Mouse (Mus musculus): ENCODE measurements around the gene Tasp1. TPM values are rescaled to one million over a fixed set of nuclear protein-coding genes. Genes with fewer than 3 reads are reported as not detected.

Gene Tasp1
- polyA plus RNA-seq, 1 experiment from 2014 or later = 13.8 TPM

DNA sequence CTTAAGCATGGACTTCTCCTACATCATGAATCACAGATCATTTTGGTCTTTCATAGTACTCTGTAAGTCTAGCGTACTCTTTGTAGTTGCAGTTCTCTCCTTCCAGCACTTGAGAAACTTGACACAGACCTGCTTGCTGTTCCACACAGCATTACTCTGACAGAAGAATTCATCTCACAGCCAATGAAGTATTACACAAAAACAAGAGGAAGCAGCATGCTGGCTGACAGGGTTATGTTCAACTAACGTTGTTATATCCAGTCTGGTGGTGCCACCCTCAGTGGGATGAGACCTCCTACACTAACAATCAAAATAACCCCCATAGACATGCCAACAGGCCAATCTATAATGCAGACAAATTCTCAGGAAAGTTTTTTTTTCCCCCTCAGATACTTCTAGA, 99.2 kb downstream of the Tasp1 start:
- 60% methylated on average over 2 of the region's 2 CpGs for WGBS
- H3K4me3 ChIP-seq (ENCODE audit: low read depth, low read length) = no peak overlapping the region
- no peak for TF ChIP-seq CTCF (IDR thresholded peaks at IDR 0.05; ENCODE audit: low read depth)
- TF ChIP-seq EP300 (optimal IDR thresholded peaks at IDR 0.05) = no peak

DNA sequence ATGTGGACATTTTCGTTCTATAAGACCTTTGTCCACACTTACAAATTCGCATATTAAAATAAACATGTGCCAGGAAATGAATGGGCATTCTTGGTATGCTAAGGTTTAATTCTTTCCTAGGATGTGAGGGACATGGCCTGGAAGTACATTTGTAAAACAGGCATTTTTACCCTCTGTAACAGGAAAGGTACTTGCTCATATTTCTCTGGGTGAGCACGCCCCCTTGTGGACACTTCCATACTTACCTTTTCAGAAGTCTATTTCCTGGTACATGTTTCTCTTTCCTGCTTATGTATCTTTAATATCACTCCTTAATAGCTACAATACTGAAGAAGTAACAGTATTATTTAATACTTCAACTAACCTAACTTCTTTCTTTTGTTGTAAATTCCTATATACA, 100.3 kb downstream of the Tasp1 start:
- Histone ChIP-seq H3K4me1 (replicated peaks; ENCODE audit: control insufficient read depth, insufficient read depth) (no peaks in the 10 kb centered on the region), H3K4me2 (replicated peaks; ENCODE audit: low read depth) (no peak overlapping the region), H3K36me3 (ENCODE audit: control insufficient read depth, insufficient read depth, low read length) (no peaks in the 10 kb centered on the region), H3K9me3 (ENCODE audit: control insufficient read depth, low read length) (no peaks in the 10 kb centered on the region), H3K27me3 (ENCODE audit: control insufficient read depth, insufficient read depth, low read length) (no peaks in the 10 kb centered on the region), H3K4me3 (ENCODE audit: low read depth, low read length) (no peak overlapping the region), H3K27ac (replicated peaks) (no peak overlapping the region), H3K9ac (ENCODE audit: low read length) (no peak overlapping the region)
- no peak for ATAC-seq (ENCODE audit: low FRiP score, low TSS enrichment)
- no peak for TF ChIP-seq EP300 (optimal IDR thresholded peaks at IDR 0.05)
- TF ChIP-seq CTCF (IDR thresholded peaks at IDR 0.05; ENCODE audit: low read depth) = peak; percentile 83
- 56% methylated on average over 3 of the region's 3 CpGs for WGBS
- peak; percentile 64 for DNase-seq (ENCODE audit: low spot score)

More for the DNA sequence above, 99.2 kb downstream of the Tasp1 start:
- Histone ChIP-seq H3K4me1 (replicated peaks; ENCODE audit: control insufficient read depth, insufficient read depth) (no peaks in the 10 kb centered on the region), H3K9ac (ENCODE audit: low read length) (no peak overlapping the region), H3K36me3 (ENCODE audit: control insufficient read depth, insufficient read depth, low read length) (no peaks in the 10 kb centered on the region), H3K4me2 (replicated peaks; ENCODE audit: low read depth) (no peak overlapping the region), H3K27ac (replicated peaks) (no peak overlapping the region), H3K27me3 (ENCODE audit: control insufficient read depth, insufficient read depth, low read length) (no peaks in the 10 kb centered on the region), H3K9me3 (ENCODE audit: control insufficient read depth, low read length) (no peaks in the 10 kb centered on the region)
- ATAC-seq (ENCODE audit: low FRiP score, low TSS enrichment) = no peak
- DNase-seq (ENCODE audit: low spot score) = no peak

DNA sequence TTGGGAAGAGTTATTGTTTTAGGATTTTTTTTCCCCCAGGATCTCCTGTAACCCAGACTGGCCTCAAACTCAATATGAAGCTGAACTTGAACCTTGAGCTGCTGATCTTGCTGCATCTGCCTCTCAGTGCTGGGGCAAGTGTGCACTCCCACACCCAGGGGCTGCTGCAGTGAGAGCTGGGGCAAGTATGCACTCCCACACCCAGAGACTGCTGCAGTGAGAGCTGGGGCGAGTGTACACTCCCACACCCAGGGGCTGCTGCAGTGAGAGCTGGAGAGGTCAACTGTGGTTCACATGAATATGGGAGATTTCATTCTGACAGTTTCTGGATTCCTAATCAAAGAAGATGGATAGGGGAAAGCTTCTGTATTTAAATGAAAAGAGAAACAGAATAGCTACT, 117.8 kb downstream of the Tasp1 start:
- DNase-seq (ENCODE audit: low spot score) = no peak

GRCm38 (mm10) chr2:139937581-139937980, 129.0 kb downstream of the Tasp1 start:
- TF ChIP-seq CTCF (IDR thresholded peaks at IDR 0.05; ENCODE audit: low read depth) = no peak
- Histone ChIP-seq H3K4me2 (replicated peaks; ENCODE audit: low read depth) (no peak overlapping the region), H3K4me1 (replicated peaks; ENCODE audit: control insufficient read depth, insufficient read depth) (no peaks in the 10 kb centered on the region), H3K4me3 (ENCODE audit: low read depth, low read length) (no peak overlapping the region), H3K9me3 (ENCODE audit: control insufficient read depth, low read length) (no peaks in the 10 kb centered on the region), H3K27ac (replicated peaks) (no peak overlapping the region), H3K36me3 (ENCODE audit: control insufficient read depth, insufficient read depth, low read length) (0 out of 2 replicates have a peak, but pooled peaks cover 4% of the 10 kb centered on the region), H3K27me3 (ENCODE audit: control insufficient read depth, insufficient read depth, low read length) (no peaks in the 10 kb centered on the region), H3K9ac (ENCODE audit: low read length) (no peak overlapping the region)
- 65% methylated on average over 2 of the region's 2 CpGs for WGBS
- ATAC-seq (ENCODE audit: low FRiP score, low TSS enrichment) = no peak
- DNase-seq (ENCODE audit: low spot score) = no peak

More for the DNA sequence above, 117.8 kb downstream of the Tasp1 start:
- Histone ChIP-seq H3K4me3 (ENCODE audit: low read depth, low read length) (no peak overlapping the region), H3K9ac (ENCODE audit: low read length) (no peak overlapping the region), H3K4me2 (replicated peaks; ENCODE audit: low read depth) (no peak overlapping the region), H3K27me3 (ENCODE audit: control insufficient read depth, insufficient read depth, low read length) (no peaks in the 10 kb centered on the region), H3K27ac (replicated peaks) (no peak overlapping the region), H3K9me3 (ENCODE audit: control insufficient read depth, low read length) (no peaks in the 10 kb centered on the region), H3K36me3 (ENCODE audit: control insufficient read depth, insufficient read depth, low read length) (no peaks in the 10 kb centered on the region), H3K4me1 (replicated peaks; ENCODE audit: control insufficient read depth, insufficient read depth) (no peaks in the 10 kb centered on the region)
- ATAC-seq (ENCODE audit: low FRiP score, low TSS enrichment) = no peak
- WGBS = 24% methylated on average over 1 of the region's 1 CpGs
- TF ChIP-seq CTCF (IDR thresholded peaks at IDR 0.05; ENCODE audit: low read depth) (no peak), EP300 (optimal IDR thresholded peaks at IDR 0.05) (no peak)

DNA sequence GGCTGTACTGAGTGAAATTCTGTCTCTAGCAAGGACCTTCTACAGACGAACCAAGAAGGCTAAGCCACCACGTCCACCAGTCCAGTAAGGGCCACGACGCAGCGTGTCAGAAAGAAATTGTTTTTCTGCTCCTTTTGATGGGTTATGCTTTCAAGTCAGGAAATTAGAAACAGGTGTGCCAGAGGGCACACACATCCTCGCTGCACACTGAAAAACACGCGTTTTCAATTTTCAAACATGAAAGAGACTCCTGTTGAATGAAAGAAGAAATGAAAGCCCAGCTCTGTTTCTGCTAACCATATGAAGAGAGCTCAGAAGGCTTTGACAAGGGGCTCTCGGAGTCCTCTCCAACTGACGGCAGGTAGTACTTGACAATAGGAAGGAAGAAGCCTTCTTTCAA, 132.0 kb downstream of the Tasp1 start:
- H3K36me3 ChIP-seq (ENCODE audit: control insufficient read depth, insufficient read depth, low read length) = no peaks in the 10 kb centered on the region
- no peaks in the 10 kb centered on the region for H3K27me3 ChIP-seq (ENCODE audit: control insufficient read depth, insufficient read depth, low read length)
- no peak overlapping the region for H3K9ac ChIP-seq (ENCODE audit: low read length)
- H3K27ac ChIP-seq (replicated peaks) = no peak overlapping the region
- ATAC-seq (ENCODE audit: low FRiP score, low TSS enrichment) (no peak), DNase-seq (ENCODE audit: low spot score) (no peak)
- no peaks in the 10 kb centered on the region for H3K9me3 ChIP-seq (ENCODE audit: control insufficient read depth, low read length)
- no peak overlapping the region for H3K4me2 ChIP-seq (replicated peaks; ENCODE audit: low read depth)
- TF ChIP-seq CTCF (IDR thresholded peaks at IDR 0.05; ENCODE audit: low read depth) (no peak), EP300 (optimal IDR thresholded peaks at IDR 0.05) (no peak)
- no peaks in the 10 kb centered on the region for H3K4me1 ChIP-seq (replicated peaks; ENCODE audit: control insufficient read depth, insufficient read depth)
- H3K4me3 ChIP-seq (ENCODE audit: low read depth, low read length) = no peak overlapping the region
- 88% methylated on average over 10 of the region's 10 CpGs for WGBS

- TF ChIP-seq CTCF (IDR thresholded peaks at IDR 0.05; ENCODE audit: low read depth) = no peak
- TF ChIP-seq EP300 (optimal IDR thresholded peaks at IDR 0.05) = no peak
- ATAC-seq (ENCODE audit: low FRiP score, low TSS enrichment) = no peak
- no peak overlapping the region for H3K4me2 ChIP-seq (replicated peaks; ENCODE audit: low read depth)
- WGBS = 54% methylated on average over 4 of the region's 4 CpGs
- no peaks in the 10 kb centered on the region for H3K4me1 ChIP-seq (replicated peaks; ENCODE audit: control insufficient read depth, insufficient read depth)
- H3K27me3 ChIP-seq (ENCODE audit: control insufficient read depth, insufficient read depth, low read length) = no peaks in the 10 kb centered on the region
- no peak overlapping the region for H3K27ac ChIP-seq (replicated peaks)
- H3K4me3 ChIP-seq (ENCODE audit: low read depth, low read length) = no peak overlapping the region
- no peak for DNase-seq (ENCODE audit: low spot score)
- no peaks in the 10 kb centered on the region for H3K36me3 ChIP-seq (ENCODE audit: control insufficient read depth, insufficient read depth, low read length)
- H3K9me3 ChIP-seq (ENCODE audit: control insufficient read depth, low read length) = no peaks in the 10 kb centered on the region
- no peak overlapping the region for H3K9ac ChIP-seq (ENCODE audit: low read length)
These were observed 132.5 kb downstream of the Tasp1 start for GRCm38 (mm10) chr2:139934033-139934572.
